Mouse (Mus musculus) brain, embryonic 14.5 days (tissue): ENCODE data around the gene Dqx1.

Source experiments
- CTCF ChIP-seq: fragments of 200-500 bp; IDR thresholded peaks from 2 replicates; pipeline ENCODE4 v1.5.1; 2012; ENCODE audit warnings: inconsistent platforms, mild to moderate bottlenecking, moderate library complexity, borderline replicate concordance; ENCODE audit not compliant: insufficient read depth, insufficient read length; ENCODE audit errors: extremely low read depth
- POLR2A ChIP-seq: fragments of 200-500 bp; IDR thresholded peaks from 2 replicates; pipeline ENCODE4 v1.6.1; 2012; ENCODE audit warnings: mild to moderate bottlenecking, inconsistent platforms, borderline replicate concordance; ENCODE audit not compliant: poor library complexity, insufficient read depth, insufficient read length, severe bottlenecking; ENCODE audit errors: extremely low read depth

DNA sequence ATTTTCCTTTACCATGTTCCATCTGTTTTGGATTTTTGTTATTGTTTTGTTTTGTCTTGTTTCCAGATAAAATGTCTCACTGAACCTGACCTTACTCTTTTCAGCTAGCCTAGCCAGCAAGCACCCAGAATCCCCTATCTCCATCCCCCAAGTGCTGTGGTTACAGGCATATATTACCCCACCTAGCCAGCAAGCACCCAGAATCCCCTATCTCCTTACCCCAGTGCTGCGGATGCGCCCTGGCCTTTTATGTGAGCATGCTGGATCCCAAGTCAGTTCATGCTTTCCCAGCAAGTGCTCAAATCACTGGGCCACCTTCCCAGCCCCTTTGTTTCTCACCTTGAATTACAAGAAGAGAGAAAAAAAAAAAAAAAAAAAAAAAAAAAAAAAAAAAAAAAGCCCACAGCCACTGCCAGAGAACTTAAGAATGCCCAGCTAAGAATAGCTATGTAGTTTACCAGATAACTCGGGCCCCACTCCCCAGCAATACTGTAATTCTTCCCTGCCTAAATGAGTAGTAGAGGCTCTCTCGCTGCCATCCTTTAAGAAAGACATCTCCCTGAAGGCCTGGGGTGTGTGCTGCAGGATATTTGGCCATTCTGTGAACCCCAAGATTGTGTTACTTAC lies 54.0 kb downstream of the Dqx1 start:
- TF ChIP-seq CTCF: no peak
- no peak for TF ChIP-seq POLR2A
